Mouse (Mus musculus): ENCODE results near the gene Abca14. TPM values are rescaled to one million over a fixed set of nuclear protein-coding genes. Genes with fewer than 3 reads are reported as not detected.

The Abca14 gene
- total and polyA plus RNA-seq, 3 experiments, result not detected

DNA sequence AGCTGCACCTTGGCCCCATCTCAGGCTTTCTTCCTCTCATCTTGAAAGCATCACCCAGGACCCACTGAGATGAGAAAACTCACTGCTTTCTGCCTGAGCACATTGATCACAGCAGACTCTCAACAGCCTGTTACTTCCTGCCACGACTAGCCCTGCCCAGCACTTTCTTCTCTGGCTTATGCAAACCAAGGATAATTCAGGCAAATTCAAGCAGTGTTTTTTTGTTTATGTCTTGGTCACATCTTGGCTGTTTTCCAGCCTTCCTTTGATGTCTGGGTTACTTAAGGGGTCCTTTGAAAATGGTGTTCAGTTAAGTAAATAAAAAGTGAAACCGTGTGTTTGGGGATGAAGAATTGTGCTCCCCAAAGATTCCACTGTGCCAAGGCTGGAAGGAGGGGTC, 24.8 kb upstream of the Abca14 start:
- dilution Hi-C loops (cut with MboI; ENCODE audit: extremely low pct_ligation_motif_present, extremely low pct_unique_long_range_greater_than_20kb, low sequenced_read_pairs), result no loop called here
- Histone ChIP-seq H3K9me3 (replicated peaks; ENCODE audit: low read length) (no peaks in the 10 kb centered on the region), H3K79me2 (replicated peaks; ENCODE audit: control insufficient read depth, extremely low read depth, insufficient read depth, poor library complexity, severe bottlenecking) (no peaks in the 10 kb centered on the region), H3K27ac (ENCODE audit: insufficient read depth, low read depth) (no peak overlapping the region), H3K9ac (ENCODE audit: insufficient read depth, low read depth) (no peak overlapping the region), H3K4me1 (ENCODE audit: control insufficient read depth in 1 of 2, insufficient read depth in 2 of 2) (no peaks in the 10 kb centered on the region), H3K27me3 (replicated peaks) (peaks cover 2% of the 10 kb centered on the region), H3K4me2 (ENCODE audit: insufficient read depth, low read depth, poor library complexity, severe bottlenecking) (no peak overlapping the region), H3K4me3 (replicated peaks in 1 of 3; ENCODE audit: low read depth in 2 of 3, low read length in 2 of 3, poor library complexity in 1 of 3) (no peak overlapping the region), H3K36me3 (replicated peaks in 1 of 2; ENCODE audit: control insufficient read depth in 1 of 2, insufficient read depth in 1 of 2, low read length in 1 of 2) (no peaks in the 10 kb centered on the region)
- no peak for DNase-seq (ENCODE audit: extremely low read depth)
- in situ Hi-C loops (cut with MboI; ENCODE audit: low pct_ligation_motif_present, low pct_unique_long_range_greater_than_20kb, low sequenced_read_pairs), result no loop called here
- TF ChIP-seq EP300 (IDR thresholded peaks at IDR 0.05; ENCODE audit: low read length), result no peak
- no peak for TF ChIP-seq SMC3 (IDR thresholded peaks at IDR 0.05; ENCODE audit: low read depth, low read length)
- no peak for TF ChIP-seq ZC3H11A (IDR thresholded peaks at IDR 0.05; ENCODE audit: low read depth, low read length)
- no peak for TF ChIP-seq RCOR1 (conservative IDR thresholded peaks at IDR 0.05; ENCODE audit: low read depth, low read length)
- TF ChIP-seq ZMIZ1 (IDR thresholded peaks at IDR 0.05; ENCODE audit: low read depth, low read length), result no peak
- TF ChIP-seq MAX (IDR thresholded peaks at IDR 0.05; ENCODE audit: low read length), result no peak
- TF ChIP-seq ETS1 (conservative IDR thresholded peaks at IDR 0.05; ENCODE audit: low read depth, low read length), result no peak
- TF ChIP-seq ELF1 (IDR thresholded peaks at IDR 0.05; ENCODE audit: low read depth, low read length), result no peak
- no peak for TF ChIP-seq CTCF (conservative IDR thresholded peaks at IDR 0.05 in 1 of 2, IDR thresholded peaks at IDR 0.05 in 1 of 2; ENCODE audit: low read depth in 2 of 2, low read length in 2 of 2)
- no peak for TF ChIP-seq POLR2AphosphoS2 (IDR thresholded peaks at IDR 0.05; ENCODE audit: low read depth, low read length)
- TF ChIP-seq JUN (IDR thresholded peaks at IDR 0.05; ENCODE audit: insufficient read depth, low read depth, low read length), result no peak
- no peak for TF ChIP-seq JUND (conservative IDR thresholded peaks at IDR 0.05; ENCODE audit: low read depth, low read length)
- no peak for TF ChIP-seq GABPA (IDR thresholded peaks at IDR 0.05; ENCODE audit: insufficient replicate concordance, low read depth, low read length)
- no peak for TF ChIP-seq CHD2 (IDR thresholded peaks at IDR 0.05; ENCODE audit: low read length)
- no peak for TF ChIP-seq MXI1 (IDR thresholded peaks at IDR 0.05; ENCODE audit: low read depth, low read length)
- no peak for TF ChIP-seq MAZ (IDR thresholded peaks at IDR 0.05; ENCODE audit: low read depth, low read length)
- TF ChIP-seq NRF1 (IDR thresholded peaks at IDR 0.05; ENCODE audit: low read depth, low read length), result no peak
- no peak for TF ChIP-seq SIN3A (IDR thresholded peaks at IDR 0.05; ENCODE audit: low read length)
- no peak for TF ChIP-seq E2F4 (IDR thresholded peaks at IDR 0.05; ENCODE audit: insufficient replicate concordance, low read depth, low read length)
- TF ChIP-seq RAD21 (IDR thresholded peaks at IDR 0.05; ENCODE audit: low read depth, low read length), result no peak

DNA sequence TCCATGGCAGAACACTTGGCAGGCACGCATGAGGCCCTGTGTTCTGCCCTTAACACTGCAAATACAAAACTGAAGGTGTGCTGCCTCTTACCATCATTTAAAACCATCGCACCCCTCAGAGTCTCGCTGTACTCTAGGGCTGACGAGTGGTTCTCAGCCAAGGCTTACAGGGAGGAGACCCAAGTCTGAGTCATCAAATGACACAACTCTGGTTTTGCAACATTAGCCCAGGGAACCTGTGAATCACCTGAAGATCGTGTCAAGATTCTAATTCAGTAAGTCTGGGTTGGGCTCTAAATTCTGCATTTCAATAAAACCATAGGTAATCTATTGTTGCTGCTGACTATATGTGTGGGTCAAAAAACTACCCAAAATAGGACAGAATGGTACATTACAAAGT, 23.2 kb upstream of the Abca14 start:
- dilution Hi-C loops (cut with MboI; ENCODE audit: extremely low pct_ligation_motif_present, extremely low pct_unique_long_range_greater_than_20kb, low sequenced_read_pairs) (no loop called here), in situ Hi-C loops (cut with MboI; ENCODE audit: low pct_ligation_motif_present, low pct_unique_long_range_greater_than_20kb, low sequenced_read_pairs) (no loop called here)
- H3K79me2 ChIP-seq (replicated peaks; ENCODE audit: control insufficient read depth, extremely low read depth, insufficient read depth, poor library complexity, severe bottlenecking), result no peaks in the 10 kb centered on the region
- TF ChIP-seq CTCF (conservative IDR thresholded peaks at IDR 0.05 in 1 of 2, IDR thresholded peaks at IDR 0.05 in 1 of 2; ENCODE audit: low read depth in 2 of 2, low read length in 2 of 2), result no peak
- TF ChIP-seq MAFK (IDR thresholded peaks at IDR 0.05; ENCODE audit: insufficient replicate concordance, low read length), result no peak
- TF ChIP-seq MAZ (IDR thresholded peaks at IDR 0.05; ENCODE audit: low read depth, low read length), result no peak
- TF ChIP-seq TBP (conservative IDR thresholded peaks at IDR 0.05; ENCODE audit: low read depth, low read length), result no peak
- no peak for TF ChIP-seq ELF1 (IDR thresholded peaks at IDR 0.05; ENCODE audit: low read depth, low read length)
- no peak for TF ChIP-seq CHD1 (IDR thresholded peaks at IDR 0.05; ENCODE audit: low read depth, low read length)
- TF ChIP-seq HCFC1 (IDR thresholded peaks at IDR 0.05; ENCODE audit: low read depth, low read length), result no peak
- TF ChIP-seq ZNF384 (IDR thresholded peaks at IDR 0.05; ENCODE audit: low read depth, low read length), result no peak
- TF ChIP-seq SMC3 (IDR thresholded peaks at IDR 0.05; ENCODE audit: low read depth, low read length), result no peak
- no peak for TF ChIP-seq PAX5 (IDR thresholded peaks at IDR 0.05; ENCODE audit: low read length)
- no peak for TF ChIP-seq POLR2AphosphoS2 (IDR thresholded peaks at IDR 0.05; ENCODE audit: low read depth, low read length)
- no peak for TF ChIP-seq USF1 (IDR thresholded peaks at IDR 0.05; ENCODE audit: low read depth, low read length)
- no peak for TF ChIP-seq RAD21 (IDR thresholded peaks at IDR 0.05; ENCODE audit: low read depth, low read length)
- no peak for TF ChIP-seq MEF2A (IDR thresholded peaks at IDR 0.05; ENCODE audit: borderline replicate concordance, low read depth, low read length)
- TF ChIP-seq NELFE (IDR thresholded peaks at IDR 0.05; ENCODE audit: low read depth, low read length), result no peak
- TF ChIP-seq ZC3H11A (IDR thresholded peaks at IDR 0.05; ENCODE audit: low read depth, low read length), result no peak
- no peak for TF ChIP-seq IRF4 (IDR thresholded peaks at IDR 0.05; ENCODE audit: low read depth, low read length)
- no peak for TF ChIP-seq JUN (IDR thresholded peaks at IDR 0.05; ENCODE audit: insufficient read depth, low read depth, low read length)
- no peak for TF ChIP-seq MXI1 (IDR thresholded peaks at IDR 0.05; ENCODE audit: low read depth, low read length)
- no peak for TF ChIP-seq USF2 (conservative IDR thresholded peaks at IDR 0.05; ENCODE audit: low read depth, low read length)
- H3K9me3 ChIP-seq (replicated peaks; ENCODE audit: low read length), result no peaks in the 10 kb centered on the region
- DNase-seq (ENCODE audit: extremely low read depth), result no peak
- H3K36me3 ChIP-seq (replicated peaks in 1 of 2; ENCODE audit: control insufficient read depth in 1 of 2, insufficient read depth in 1 of 2, low read length in 1 of 2), result no peaks in the 10 kb centered on the region
- H3K9ac ChIP-seq (ENCODE audit: insufficient read depth, low read depth), result no peak overlapping the region
- peaks cover 2% of the 10 kb centered on the region for H3K27me3 ChIP-seq (replicated peaks)
- H3K4me2 ChIP-seq (ENCODE audit: insufficient read depth, low read depth, poor library complexity, severe bottlenecking), result no peak overlapping the region; the same call in 1 of the 2 replicates
- H3K4me3 ChIP-seq (replicated peaks in 1 of 3; ENCODE audit: low read depth in 2 of 3, low read length in 2 of 3, poor library complexity in 1 of 3), result no peak overlapping the region
- H3K27ac ChIP-seq (ENCODE audit: insufficient read depth, low read depth), result no peak overlapping the region
- no peaks in the 10 kb centered on the region for H3K4me1 ChIP-seq (ENCODE audit: control insufficient read depth in 1 of 2, insufficient read depth in 2 of 2)

Measured in CH12.LX (cell line).